Mouse (Mus musculus): ENCODE measurements around the gene Zbtb45. TPM values are rescaled to one million over a fixed set of nuclear protein-coding genes. Genes with fewer than 3 reads are reported as not detected.

Zbtb45 gene
- polyA plus RNA-seq, 1 experiment from 2014 or later: 11.4 TPM

DNA sequence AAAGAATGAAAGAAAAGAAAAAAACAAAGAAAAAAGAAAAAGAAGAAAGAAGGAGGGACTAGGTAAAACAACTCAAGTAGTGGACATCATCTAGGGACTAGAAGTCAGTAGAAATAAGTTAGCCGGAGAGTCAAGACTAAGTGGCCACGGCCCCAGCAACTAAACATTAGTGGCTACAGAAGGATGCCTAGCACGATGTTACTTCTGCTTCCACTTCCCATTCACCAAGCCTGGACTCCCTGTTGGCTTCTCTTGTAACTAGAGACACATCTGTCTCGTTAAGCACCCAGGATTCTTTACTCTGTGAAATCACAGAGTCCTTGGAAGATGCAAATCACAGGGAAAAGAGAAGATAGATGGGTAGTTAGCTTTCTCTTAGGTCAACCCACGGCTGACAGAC lies 52.3 kb downstream of the Zbtb45 start:
- Histone ChIP-seq H3K9ac (ENCODE audit: low read depth, low read length) (no peak overlapping the region), H3K27me3 (ENCODE audit: control insufficient read depth, insufficient read depth, low read depth, low read length) (no peaks in the 10 kb centered on the region), H3K36me3 (ENCODE audit: control insufficient read depth, insufficient read depth) (no peaks in the 10 kb centered on the region), H3K4me2 (ENCODE audit: low read depth, low read length) (no peak overlapping the region), H3K9me3 (replicated peaks; ENCODE audit: control insufficient read depth, low read length) (no peaks in the 10 kb centered on the region), H3K4me3 (ENCODE audit: low read depth, low read length) (no peak overlapping the region), H3K27ac (ENCODE audit: low read length) (no peak overlapping the region), H3K4me1 (ENCODE audit: control insufficient read depth, low read depth, low read length) (peaks cover 1% of the 10 kb centered on the region)
- no peak for ATAC-seq (ENCODE audit: low read depth)
- 58% methylated on average over 5 of the region's 5 CpGs for WGBS (ENCODE audit: insufficient replicate concordance)

DNA sequence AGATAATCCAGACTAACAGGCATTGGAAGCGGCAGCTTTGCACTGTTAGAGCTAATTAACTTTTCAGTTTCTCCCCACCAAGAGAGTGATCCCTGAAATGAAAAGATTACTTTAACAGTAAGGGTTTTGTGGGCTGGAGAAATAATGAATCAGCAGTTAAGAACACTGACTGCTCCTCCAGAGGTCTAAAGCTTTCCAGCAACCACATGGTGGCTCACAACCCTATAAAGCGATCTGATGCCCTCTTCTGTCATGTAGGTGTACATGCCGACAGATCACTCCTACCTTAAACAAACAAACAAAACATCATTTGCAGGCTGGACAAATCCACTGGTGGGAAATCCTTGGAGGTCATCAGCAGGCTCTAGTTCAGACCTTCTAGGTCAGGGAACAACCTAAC lies 54.9 kb downstream of the Zbtb45 start:
- Histone ChIP-seq H3K4me2 (ENCODE audit: low read depth, low read length) (no peak overlapping the region), H3K27me3 (ENCODE audit: control insufficient read depth, insufficient read depth, low read depth, low read length) (no peaks in the 10 kb centered on the region), H3K36me3 (ENCODE audit: control insufficient read depth, insufficient read depth) (no peaks in the 10 kb centered on the region), H3K4me1 (ENCODE audit: control insufficient read depth, low read depth, low read length) (peaks cover 7% of the 10 kb centered on the region), H3K27ac (ENCODE audit: low read length) (no peak overlapping the region), H3K9me3 (replicated peaks; ENCODE audit: control insufficient read depth, low read length) (no peaks in the 10 kb centered on the region), H3K9ac (ENCODE audit: low read depth, low read length) (no peak overlapping the region), H3K4me3 (ENCODE audit: low read depth, low read length) (no peak overlapping the region)
- 15% methylated on average over 3 of the region's 3 CpGs for WGBS (ENCODE audit: insufficient replicate concordance)
- peak; percentile 71 for ATAC-seq (ENCODE audit: low read depth)

Other genes with a start within 250 kb of the Zbtb45 start
- 0.40 and 0.58 TPM in 2 replicates for gene Zscan18, start 206.4 kb downstream of the Zbtb45 start, polyA plus RNA-seq (2015; fragmentation: Nextera tagmentation; extraction: Ambion mirVana)
- 1.7 and 2.3 TPM in 2 replicates for gene Zfp329, start 191.2 kb downstream of the Zbtb45 start, polyA plus RNA-seq (2015; fragmentation: Nextera tagmentation; extraction: Ambion mirVana)
- 12.0 and 12.7 TPM in 2 replicates for gene Zfp110, start 175.3 kb downstream of the Zbtb45 start, polyA plus RNA-seq (2015; fragmentation: Nextera tagmentation; extraction: Ambion mirVana)
- gene Zfp128, start 128.9 kb downstream of the Zbtb45 start, polyA plus RNA-seq (2015; fragmentation: Nextera tagmentation; extraction: Ambion mirVana): 0.54 and 0.55 TPM in 2 replicates
- 3.3 and 3.9 TPM in 2 replicates for gene Zscan22, start 112.2 kb downstream of the Zbtb45 start, polyA plus RNA-seq (2015; fragmentation: Nextera tagmentation; extraction: Ambion mirVana)
- gene Rps5, start 87.7 kb downstream of the Zbtb45 start, polyA plus RNA-seq (2015; fragmentation: Nextera tagmentation; extraction: Ambion mirVana): 473 and 517 TPM in 2 replicates
- 0.07 and 0.09 TPM in 2 replicates for gene Rnf225, start 82.6 kb downstream of the Zbtb45 start, polyA plus RNA-seq (2015; fragmentation: Nextera tagmentation; extraction: Ambion mirVana)
- 2.4 and 2.6 TPM in 2 replicates for gene Zfp324, start 44.2 kb downstream of the Zbtb45 start, polyA plus RNA-seq (2015; fragmentation: Nextera tagmentation; extraction: Ambion mirVana)
- 2.9 TPM in 2 replicates for gene Zfp446, start 32.2 kb downstream of the Zbtb45 start, polyA plus RNA-seq (2015; fragmentation: Nextera tagmentation; extraction: Ambion mirVana)
- gene Slc27a5, start 11.8 kb downstream of the Zbtb45 start, polyA plus RNA-seq (2015; fragmentation: Nextera tagmentation; extraction: Ambion mirVana): 23.6 and 26.5 TPM in 2 replicates
- gene Trim28, start 10.9 kb downstream of the Zbtb45 start, polyA plus RNA-seq (2015; fragmentation: Nextera tagmentation; extraction: Ambion mirVana): 50.0 and 57.9 TPM in 2 replicates
- 119 and 122 TPM in 2 replicates for gene Chmp2a, start 24.8 kb upstream of the Zbtb45 start, polyA plus RNA-seq (2015; fragmentation: Nextera tagmentation; extraction: Ambion mirVana)
- gene Ube2m, start 28.2 kb upstream of the Zbtb45 start, polyA plus RNA-seq (2015; fragmentation: Nextera tagmentation; extraction: Ambion mirVana): 10.6 and 14.3 TPM in 2 replicates
- 0.44 and 0.50 TPM in 2 replicates for gene Mzf1, start 44.7 kb upstream of the Zbtb45 start, polyA plus RNA-seq (2015; fragmentation: Nextera tagmentation; extraction: Ambion mirVana)
- not detected in 2 replicates for gene Vmn1r85, start 85.1 kb upstream of the Zbtb45 start, polyA plus RNA-seq (2015; fragmentation: Nextera tagmentation; extraction: Ambion mirVana)
- not detected in 2 replicates for gene Vmn1r86, start 109.9 kb upstream of the Zbtb45 start, polyA plus RNA-seq (2015; fragmentation: Nextera tagmentation; extraction: Ambion mirVana)
- not detected in 2 replicates for gene Vmn1r87, start 130.1 kb upstream of the Zbtb45 start, polyA plus RNA-seq (2015; fragmentation: Nextera tagmentation; extraction: Ambion mirVana)
- not detected in 2 replicates for gene Vmn1r88, start 149.5 kb upstream of the Zbtb45 start, polyA plus RNA-seq (2015; fragmentation: Nextera tagmentation; extraction: Ambion mirVana)
- not detected in 2 replicates for gene Vmn1r89, start 203.0 kb upstream of the Zbtb45 start, polyA plus RNA-seq (2015; fragmentation: Nextera tagmentation; extraction: Ambion mirVana)